Mouse (Mus musculus): ENCODE data around the gene Pdlim5.

GRCm38 (mm10) chr3:142318147-142318546 is 77.3 kb downstream of the Pdlim5 start:
- TF ChIP-seq CTCF (IDR thresholded peaks at IDR 0.05; ENCODE audit: borderline replicate concordance, extremely low read depth, insufficient read depth, insufficient read length) (no peak), POLR2A (IDR thresholded peaks at IDR 0.05; ENCODE audit: borderline replicate concordance, extremely low read depth, insufficient read depth, insufficient read length, poor library complexity, severe bottlenecking) (no peak)

Data from brain, embryonic 14.5 days (tissue).